Mouse (Mus musculus): Measurements from ENCODE around the gene Mrgpra4.

Gene Mrgpra4

GRCm38 (mm10) chr7:47981995-47982394 lies at the start of gene Mrgpra4:
Gene Mrgpra4, minus strand, starts transcription at chr7:47982095.
- DNase-seq (ENCODE audit: low read depth in 2 of 2, low spot score in 2 of 2) = no peak

- DNase-seq (ENCODE audit: low read depth in 2 of 2, low spot score in 2 of 2) = no peak
Observed at GRCm38 (mm10) chr7:48027497-48027896, 45.6 kb upstream of the Mrgpra4 start, which contains the start of gene Mrgprx1. Gene Mrgprx1, minus strand, starts transcription at chr7:48027597.

GRCm38 (mm10) chr7:48017874-48018273 lies 36.0 kb upstream of the Mrgpra4 start:
- no peak for DNase-seq (ENCODE audit: low read depth in 2 of 2, low spot score in 2 of 2)

GRCm38 (mm10) chr7:47995689-47996088 lies 13.8 kb upstream of the Mrgpra4 start:
- DNase-seq (ENCODE audit: low read depth in 2 of 2, low spot score in 2 of 2) = no peak

- no peak for DNase-seq (ENCODE audit: low read depth in 2 of 2, low spot score in 2 of 2)
Observed at GRCm38 (mm10) chr7:47986752-47987151, 4.9 kb upstream of the Mrgpra4 start.
